Mouse (Mus musculus) 3134 (cell line): ENCODE results near the gene Gjd2.

Experiments
- DNase-seq: peaks from one replicate; pipeline ENCODE4 v3.0.0-alpha.2; 2011; ENCODE audit warnings: low spot score; ENCODE audit not compliant: insufficient read length; ENCODE audit errors: extremely low read depth

Gjd2 gene

DNA sequence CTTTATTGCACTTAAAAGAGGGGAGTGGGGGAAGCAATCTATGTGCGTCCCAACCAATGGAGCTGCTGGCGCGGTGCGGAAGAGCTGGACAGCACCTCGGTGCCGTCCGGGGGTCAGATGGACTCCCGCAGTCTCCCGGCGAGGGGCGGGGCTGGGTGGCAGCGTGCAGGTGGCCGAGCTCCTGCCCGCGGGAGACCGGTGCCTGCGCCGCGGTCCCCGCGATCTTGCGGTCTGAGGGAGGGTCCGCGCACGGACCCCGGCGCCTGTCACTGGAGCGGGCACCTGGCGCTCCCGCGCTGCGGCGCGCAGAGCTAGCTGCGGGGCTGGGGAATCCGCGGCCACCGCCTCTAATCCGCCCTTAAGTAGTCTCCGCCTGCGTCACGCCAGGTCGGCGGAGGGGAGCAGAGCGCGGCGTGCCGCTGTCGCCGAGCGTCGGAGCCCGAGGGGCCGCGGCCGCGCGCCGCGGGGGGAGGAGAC, at the start of gene Gjd2:
TSS of gene Gjd2 (minus strand) at position 325 of the 477 bp plus-strand sequence.
- DNase-seq = peak; percentile 2

DNA sequence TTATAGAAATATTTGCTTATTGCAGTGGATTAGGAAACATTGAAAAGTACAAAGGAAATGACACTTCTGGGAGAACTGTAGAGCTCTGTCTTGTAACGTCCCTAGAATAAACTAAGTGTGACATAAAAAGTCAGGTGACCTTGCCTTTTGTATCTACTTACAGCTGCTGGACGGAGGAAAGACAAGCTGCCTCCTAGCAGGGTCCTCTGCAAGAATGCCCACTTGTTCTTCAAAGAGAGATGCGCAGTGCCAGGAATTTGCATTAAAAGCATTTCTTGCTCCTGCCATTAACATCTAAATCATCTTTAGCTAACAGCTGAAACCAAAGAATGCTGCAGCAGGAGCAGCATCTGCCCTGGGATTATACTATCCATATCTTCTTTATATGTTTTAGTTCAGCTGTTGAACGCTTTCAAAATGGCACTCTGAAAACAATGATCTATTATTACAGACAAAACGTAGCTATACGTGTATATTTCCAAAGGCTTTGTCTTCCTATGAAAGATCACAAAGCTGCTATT, 46.7 kb upstream of the Gjd2 start:
- no peak for DNase-seq

DNA sequence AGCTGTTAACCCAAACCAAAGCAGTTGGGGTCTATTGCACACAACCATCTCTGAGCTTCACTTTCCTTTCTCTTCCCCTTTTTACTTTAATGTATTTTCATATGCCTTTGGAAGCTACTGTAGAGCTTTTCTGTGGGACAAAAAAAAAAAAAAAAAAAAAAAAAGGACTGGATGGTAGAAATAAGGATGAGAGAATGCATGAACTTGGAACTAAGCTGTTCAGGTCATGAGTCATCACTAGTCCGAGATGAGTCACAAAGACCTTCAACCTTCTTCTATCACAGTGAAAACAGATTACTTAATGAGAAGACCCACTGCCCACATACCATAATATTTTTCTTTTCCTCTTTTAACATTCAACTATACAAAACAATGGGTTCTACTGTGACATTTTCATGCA, 46.2 kb upstream of the Gjd2 start:
- DNase-seq = peak; percentile 15

DNA sequence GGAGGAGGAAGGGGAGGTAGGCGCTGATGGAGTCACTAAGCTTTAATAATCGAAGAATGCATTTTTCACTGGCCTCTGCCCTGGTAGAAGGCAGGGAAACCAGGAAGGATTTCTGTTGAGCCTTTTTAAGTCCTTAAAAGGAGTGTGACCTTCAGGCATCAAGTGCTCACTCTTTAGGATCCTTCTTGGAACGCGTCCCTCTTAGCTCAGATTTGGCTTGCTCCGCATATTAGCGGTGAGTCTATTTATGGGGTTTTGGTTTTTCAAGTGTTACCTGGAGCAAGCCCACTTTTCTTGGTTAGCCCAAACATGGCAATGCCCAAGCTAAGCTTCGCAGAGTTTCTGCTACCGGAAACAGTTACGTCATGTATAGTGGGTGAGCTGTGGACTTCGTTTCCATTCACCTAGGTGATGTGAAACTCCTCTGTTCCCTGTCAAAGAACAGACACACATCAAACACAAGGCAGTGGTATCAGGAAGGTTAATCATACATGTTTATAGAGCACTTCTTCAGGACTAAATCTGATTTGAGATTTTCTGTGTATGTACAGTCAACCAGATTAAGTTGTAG, 44.9 kb upstream of the Gjd2 start:
- no peak for DNase-seq

DNA sequence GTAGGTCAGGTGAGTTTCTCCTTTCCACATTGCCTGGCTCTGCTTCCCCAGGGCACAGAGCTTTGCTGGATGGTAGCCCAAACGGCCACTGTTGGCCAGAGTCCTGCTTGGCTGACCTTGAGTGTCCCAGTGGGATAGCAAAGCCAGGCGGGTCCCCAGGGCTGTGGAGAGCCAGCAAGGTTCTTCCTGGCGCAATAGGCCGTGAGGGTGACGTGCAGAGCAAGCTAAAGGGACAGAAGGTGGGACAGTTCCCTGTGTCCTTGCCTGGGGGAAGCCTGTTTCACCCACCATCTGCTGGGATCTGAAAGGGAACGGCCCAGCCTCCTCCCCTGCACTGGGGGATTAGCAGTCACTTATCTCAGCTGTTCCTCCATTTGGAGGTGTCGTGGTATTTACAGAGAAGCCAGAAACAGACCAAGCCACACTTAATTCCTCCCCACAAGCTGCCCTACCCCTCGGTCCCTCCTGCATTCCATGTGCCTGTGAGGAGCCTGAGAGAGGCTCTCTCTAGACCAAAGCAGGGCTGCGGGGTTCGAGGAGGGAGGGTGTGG, 44.0 kb upstream of the Gjd2 start:
- DNase-seq = peak; percentile 28

DNA sequence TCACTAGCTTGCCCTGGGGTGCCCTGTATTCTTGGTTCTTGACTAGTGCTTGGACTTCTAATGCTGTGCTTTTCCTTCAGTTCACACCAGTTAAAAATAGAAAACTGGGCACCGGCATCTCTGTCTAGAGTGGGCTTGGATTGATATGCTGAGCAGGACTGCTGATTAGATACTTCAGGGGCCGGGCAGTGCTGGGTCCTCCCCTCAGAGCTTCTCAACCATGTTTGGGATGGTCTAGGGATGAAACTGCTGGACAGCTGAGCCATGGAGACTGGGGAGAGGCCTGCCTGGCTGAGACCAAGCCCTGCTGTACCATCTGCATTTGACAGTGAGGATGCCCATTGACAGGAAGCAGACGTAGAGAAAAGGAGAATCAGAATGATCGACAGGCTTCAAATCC, 40.7 kb upstream of the Gjd2 start:
- no peak for DNase-seq

DNA sequence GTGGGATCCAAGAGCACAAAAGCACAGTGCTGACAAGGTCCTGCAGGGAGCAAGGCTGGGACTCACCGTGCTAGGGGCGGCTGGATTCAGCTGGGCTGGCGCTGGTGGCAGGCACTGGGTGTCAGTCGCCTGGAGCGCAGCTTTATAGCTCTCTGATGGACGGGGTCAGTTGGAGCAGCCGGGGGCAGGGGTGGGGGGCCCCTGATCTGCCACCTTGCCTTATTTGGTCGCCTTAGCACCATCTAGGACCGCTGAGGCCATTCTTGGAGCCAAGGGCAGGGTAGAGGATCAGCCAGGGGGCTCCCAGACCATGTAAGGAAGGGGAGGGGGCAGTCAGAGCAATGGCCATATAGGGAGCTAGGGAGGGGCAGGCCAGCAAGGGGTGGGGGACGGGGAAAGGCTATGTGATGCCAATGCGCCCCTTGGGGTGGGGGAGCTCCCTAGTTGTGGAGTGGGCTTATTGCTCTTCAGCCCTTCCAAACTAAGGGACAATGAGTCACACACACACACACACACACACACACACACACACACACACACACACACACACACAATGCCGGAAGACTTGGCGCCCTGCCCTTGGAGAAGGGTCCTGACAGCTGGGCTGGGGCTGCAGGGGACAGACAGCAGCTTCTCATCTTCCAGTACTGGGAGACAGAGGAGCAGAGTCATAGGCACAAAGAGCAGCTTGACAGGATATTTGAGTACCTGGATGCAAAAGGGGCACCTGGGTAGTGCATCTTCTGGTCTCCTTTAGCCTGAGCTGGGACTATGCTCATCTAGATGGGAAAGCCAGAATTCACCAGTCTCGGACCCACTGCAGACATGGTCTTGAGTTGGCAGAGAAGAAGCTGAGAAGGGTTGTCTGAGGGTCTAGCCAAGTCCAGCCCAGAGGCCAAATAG, 39.5 kb upstream of the Gjd2 start, which contains the start of gene Actc1:
TSS of gene Actc1 (minus strand) at position 853 of the 903 bp plus-strand sequence.
- DNase-seq = no peak

DNA sequence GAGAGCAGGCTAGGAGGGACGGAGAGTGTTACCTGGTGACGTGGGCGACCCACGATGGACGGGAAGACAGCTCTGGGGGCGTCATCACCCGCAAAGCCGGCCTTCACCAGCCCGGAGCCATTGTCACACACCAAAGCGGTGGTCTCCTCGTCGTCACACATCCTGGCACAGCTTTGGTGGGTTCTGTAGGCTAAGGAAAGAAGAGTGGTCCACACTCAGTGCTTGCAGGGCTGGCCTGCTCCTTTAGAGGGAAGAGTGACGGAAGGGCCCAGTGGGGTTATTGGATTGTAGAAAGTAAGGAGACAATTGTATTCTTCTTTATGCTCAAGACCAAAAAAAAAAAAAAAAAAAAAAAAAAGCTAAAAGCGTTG, 38.4 kb upstream of the Gjd2 start:
- DNase-seq = no peak

DNA sequence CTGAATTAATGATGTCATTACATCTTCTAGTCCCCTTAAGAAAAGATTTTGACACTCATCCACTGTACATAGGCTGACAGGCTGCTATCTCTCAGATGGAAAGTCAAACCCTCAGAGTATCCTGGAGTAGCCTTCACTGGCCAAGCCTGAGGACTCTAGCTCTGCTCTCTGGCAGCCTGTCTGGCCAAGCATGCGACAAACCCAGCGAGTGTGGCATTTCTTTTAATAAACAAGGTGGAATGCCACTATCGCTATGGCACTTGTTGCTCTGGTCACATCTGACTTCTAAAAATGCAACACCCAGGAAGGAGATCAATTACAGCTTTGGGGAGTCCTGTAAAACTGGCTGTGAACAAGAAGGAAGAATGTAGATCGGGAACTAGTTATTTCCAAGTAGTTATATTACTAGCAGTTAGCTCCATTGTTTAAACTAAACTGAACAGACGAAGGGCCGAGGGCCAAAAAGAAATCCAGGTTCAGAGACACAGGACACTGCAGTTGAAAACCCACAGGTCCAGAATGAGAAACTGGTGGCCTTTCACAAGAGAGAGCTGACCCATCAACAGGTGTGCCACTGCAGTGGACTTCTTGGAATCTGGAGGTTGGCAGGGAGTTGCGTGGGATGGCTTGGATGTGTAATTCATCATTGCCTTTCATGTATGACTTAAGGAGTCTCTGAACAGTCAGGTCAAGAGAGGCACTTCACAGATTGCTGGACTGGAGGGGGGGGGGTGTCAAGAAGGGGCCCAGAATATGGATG, 37.9 kb upstream of the Gjd2 start:
- no peak for DNase-seq

DNA sequence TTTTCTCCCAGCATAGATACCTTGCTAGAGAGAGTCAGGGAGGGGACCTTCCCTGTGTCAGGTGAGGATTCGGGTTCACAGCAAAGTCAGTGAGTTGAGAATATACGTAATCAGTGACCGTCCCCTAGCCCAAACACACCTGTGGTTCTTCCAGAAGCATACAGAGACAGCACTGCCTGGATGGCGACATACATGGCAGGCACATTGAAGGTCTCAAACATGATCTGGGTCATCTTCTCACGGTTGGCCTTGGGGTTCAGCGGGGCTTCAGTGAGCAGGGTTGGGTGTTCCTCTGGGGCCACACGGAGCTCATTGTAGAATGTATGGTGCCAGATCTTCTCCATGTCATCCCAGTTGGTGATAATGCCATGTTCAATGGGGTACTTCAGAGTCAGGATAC, 36.7 kb upstream of the Gjd2 start:
- no peak for DNase-seq

DNA sequence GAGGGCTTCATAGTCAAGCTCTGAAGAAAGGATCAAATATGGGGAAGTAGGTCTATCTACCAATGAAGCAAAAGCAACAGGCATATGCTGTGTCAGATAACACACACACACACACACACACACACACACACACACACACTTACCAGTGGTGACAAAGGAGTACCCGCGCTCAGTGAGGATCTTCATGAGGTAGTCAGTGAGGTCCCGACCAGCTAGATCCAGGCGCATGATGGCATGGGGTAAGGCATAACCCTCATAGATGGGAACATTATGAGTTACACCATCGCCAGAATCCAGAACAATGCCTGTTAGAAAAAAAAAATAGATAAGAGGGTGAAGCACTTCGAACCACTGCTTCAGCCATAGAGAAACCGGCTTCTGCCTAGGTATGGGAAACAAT, 36.0 kb upstream of the Gjd2 start:
- DNase-seq = no peak

DNA sequence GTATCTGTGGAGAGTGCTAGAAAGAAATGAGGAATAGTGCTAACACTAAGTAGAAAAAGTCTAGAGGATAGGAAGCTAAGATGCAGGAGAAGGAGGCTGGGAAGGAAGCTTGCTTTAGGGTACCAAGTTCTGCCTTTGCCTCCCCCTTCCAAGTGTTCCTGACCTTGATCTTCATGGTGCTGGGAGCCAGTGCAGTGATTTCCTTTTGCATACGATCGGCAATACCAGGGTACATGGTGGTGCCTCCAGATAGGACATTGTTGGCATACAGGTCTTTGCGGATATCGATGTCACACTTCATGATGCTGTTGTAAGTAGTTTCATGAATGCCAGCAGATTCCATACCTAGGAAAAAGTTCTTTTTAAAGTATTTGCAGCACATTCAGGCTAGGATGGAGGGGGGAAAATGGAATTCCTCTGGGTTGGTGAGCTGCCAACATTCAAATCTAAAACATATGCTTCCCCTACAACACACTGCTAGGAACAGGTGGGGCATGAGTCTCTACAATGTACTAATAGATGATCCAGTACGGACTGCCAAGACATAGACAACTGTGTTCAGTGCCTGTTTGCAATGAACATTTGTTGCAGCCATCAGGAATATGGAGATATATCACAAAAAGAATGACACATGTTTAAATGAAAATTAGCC, 34.7 kb upstream of the Gjd2 start:
- no peak for DNase-seq

DNA sequence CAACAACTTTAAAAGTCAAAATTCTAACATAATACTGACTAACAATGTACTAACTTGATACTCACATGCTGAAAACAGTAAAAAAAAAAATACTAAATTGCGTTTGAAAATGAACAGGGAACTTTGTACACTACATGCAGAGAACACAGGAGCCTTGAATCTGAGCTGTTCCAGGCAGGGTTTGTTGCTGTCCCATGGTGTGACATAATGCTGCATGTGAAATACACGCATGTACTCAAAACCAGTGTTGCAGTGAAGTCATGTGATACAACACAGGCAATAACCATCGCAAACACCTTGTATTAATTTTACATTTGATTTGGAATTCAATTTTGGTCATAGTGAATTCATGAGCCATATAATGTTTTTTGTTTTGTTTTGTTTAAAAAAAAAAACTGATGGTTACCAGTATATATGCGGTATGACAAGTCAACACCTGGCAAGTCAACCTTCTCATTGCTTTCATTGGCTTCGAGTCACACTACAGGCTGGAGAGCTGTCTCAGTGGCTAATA, 32.8 kb upstream of the Gjd2 start:
- DNase-seq = no peak

DNA sequence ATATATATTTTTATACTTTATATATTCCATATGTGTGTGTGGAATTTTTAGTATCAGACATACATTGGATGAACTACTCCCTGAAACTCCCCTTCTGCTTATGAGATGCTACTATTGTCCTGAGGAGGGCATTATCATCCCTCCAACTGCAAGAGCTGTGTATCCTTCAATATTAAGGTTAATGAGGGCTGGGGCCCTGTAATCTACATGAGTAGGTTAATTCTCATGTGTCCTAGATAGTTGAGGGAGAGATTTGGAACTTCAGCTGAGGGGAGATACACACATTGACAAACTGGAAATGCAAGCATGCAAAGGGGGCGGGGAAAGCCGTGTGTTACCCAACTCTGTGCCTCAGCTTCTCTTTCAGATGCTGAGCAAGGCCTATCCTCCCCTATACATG, 24.5 kb upstream of the Gjd2 start:
- DNase-seq = no peak

DNA sequence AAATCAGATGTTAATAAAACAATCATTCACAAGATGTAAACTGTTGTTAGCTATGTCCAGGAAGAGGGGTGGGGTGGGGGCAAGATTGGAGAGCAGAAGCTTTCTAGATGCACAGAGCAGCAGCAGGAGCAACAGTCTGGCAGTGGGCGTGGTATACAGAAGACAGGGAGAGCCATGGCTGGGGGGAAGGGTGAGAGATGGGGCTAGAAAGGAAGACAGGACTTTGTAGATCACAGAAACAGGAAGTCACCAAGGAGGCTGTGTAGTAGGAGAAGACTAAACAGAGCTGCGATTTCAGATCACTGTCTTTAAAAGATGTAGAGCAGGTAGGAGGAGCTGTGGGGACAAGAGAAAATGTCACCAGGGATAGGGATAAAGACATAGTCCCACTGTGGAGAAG, 18.8 kb upstream of the Gjd2 start:
- DNase-seq = no peak

DNA sequence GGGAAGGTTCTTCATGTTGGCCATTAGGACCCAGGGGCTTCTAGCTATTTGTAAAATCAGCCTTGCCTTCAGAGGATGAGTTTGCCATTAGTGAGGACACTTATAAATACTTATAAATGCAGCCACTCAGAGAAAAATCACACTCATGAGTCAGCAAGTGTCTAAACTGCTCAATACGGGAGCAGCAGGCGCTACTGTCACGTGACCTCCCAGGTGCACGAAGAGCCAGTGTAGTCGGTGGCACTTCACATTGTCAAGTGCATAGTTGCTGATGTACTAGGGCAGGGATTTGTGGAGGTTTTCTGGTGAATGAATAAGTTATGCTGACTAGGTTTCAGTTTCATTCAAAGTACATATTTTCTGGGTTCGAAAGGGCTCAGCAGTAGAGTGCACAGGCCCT, 10.0 kb upstream of the Gjd2 start:
- DNase-seq = no peak

DNA sequence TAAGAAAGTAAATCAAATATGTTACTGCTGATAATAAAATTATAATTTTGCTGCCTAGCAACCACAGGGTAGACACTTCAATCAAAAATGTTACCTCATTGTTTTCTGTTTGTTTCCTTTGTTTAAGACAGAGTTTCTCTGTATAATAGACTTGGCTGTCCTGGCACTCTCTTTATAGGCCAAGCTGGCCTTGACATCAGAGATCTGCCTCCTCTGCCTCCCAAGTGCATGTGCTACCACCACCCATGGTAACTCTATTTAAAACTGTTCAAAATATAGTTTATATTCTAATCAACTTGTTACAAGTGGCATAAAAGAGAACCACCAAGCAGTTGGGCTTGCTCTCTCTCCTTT, 6.8 kb upstream of the Gjd2 start:
- DNase-seq = no peak

DNA sequence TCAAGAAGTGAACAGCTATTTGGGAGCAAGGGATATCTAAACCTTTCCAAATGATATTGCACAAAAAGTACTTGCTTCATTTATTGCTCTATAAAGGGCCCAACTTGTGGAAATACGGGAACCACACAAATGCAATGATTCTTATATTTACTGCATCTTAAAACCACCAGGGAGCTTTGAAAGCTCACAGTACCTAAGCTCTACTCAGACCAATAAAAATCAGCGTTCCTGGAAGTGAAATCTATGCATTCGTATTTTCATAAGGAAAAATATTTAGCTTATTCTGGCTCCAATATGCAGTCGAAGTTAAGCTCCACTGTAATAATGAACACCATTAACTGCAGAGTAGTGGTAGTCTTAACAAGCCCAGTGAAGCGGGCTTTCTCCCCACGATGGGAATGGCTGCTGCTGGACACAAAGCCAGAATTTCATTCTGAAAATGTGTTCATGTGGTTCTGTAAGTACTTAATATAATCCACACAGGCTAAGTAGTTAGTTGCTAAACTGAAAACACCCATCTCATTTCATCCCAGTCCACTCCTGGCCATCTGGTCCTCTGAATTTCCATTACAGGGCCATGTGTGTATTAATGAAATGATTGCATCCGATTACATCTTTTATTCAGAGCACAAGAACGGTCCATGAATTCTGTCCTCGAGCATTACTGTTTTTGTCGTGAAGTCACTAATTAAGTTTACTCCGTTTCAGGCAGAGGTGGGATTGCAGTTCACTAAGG, 6.2 kb upstream of the Gjd2 start:
- no peak for DNase-seq

DNA sequence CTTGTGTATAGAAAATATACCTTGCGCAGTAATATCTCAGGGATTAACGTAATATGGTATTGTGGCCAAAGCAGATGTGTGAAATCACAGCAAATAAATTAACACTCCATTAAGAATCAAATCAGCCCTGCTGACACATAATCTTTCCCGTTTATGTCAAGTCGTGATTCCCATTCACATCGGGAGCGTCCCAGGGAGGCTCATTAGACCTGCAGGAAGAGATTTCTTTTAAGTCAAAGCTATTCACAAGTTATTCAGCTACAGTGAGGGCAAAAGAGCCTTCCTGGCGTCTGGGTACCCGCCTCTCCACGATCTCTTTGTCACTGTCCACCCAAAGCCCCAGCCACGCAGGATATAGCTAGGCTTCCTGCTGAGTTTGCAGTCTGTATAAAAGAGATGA, 4.7 kb upstream of the Gjd2 start:
- DNase-seq = no peak

DNA sequence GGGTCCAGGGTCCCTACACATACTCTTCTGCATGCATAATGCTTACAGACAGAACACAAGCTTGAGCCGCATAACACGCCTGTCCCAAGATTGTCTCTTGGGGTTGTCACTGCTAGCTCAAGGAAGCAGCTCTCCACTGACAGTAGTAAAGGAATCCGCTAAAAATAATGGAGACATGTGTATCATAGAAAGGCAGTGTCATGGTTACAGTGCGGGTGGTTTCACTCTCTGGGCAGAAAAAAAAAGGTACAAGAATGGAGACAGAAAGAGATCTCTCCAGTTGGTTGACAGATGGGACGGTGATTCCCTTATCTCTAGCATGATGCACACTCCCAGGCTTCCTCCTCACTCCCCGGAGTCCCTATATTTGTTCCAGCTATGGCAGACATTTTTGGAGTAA, 1.4 kb upstream of the Gjd2 start:
- no peak for DNase-seq
